Mouse (Mus musculus): ENCODE data around the gene Slain2.

Gene Slain2

GRCm38 (mm10) chr5:72913648-72914557 lies at the start of gene Slain2:
Gene Slain2 (plus strand): TSS chr5:72914304.
- DNase-seq = peak; percentile 99

GRCm38 (mm10) chr5:72864654-72865178 lies 49.4 kb upstream of the Slain2 start:
- DNase-seq = no peak

GRCm38 (mm10) chr5:72866260-72866905 lies 47.7 kb upstream of the Slain2 start:
- no peak for DNase-seq

GRCm38 (mm10) chr5:72867036-72867672 lies 47.0 kb upstream of the Slain2 start:
- DNase-seq = no peak

GRCm38 (mm10) chr5:72868091-72868875 lies 45.8 kb upstream of the Slain2 start, which contains the start of gene Tec:
Gene Tec (minus strand): TSS chr5:72868483.
- DNase-seq = peak; percentile 91

GRCm38 (mm10) chr5:72869779-72870608 lies 44.1 kb upstream of the Slain2 start:
- no peak for DNase-seq

GRCm38 (mm10) chr5:72871114-72871513 lies 43.0 kb upstream of the Slain2 start:
- no peak for DNase-seq

GRCm38 (mm10) chr5:72879736-72880135 lies 34.4 kb upstream of the Slain2 start:
- DNase-seq = no peak

- no peak for DNase-seq
Measured at GRCm38 (mm10) chr5:72881748-72882411, 32.2 kb upstream of the Slain2 start.

- DNase-seq = no peak
Measured at GRCm38 (mm10) chr5:72882412-72882765, 31.7 kb upstream of the Slain2 start.

GRCm38 (mm10) chr5:72883706-72884105 lies 30.4 kb upstream of the Slain2 start:
- DNase-seq = no peak

- DNase-seq = no peak
Measured at GRCm38 (mm10) chr5:72886458-72887222, 27.5 kb upstream of the Slain2 start.

- DNase-seq = no peak
Measured at GRCm38 (mm10) chr5:72888260-72888659, 25.8 kb upstream of the Slain2 start.

GRCm38 (mm10) chr5:72891534-72891933 lies 22.6 kb upstream of the Slain2 start:
- DNase-seq = peak; percentile 58

GRCm38 (mm10) chr5:72893987-72894386 lies 20.1 kb upstream of the Slain2 start:
- DNase-seq = peak; percentile 62

GRCm38 (mm10) chr5:72895261-72895660 lies 18.8 kb upstream of the Slain2 start:
- no peak for DNase-seq

- DNase-seq = peak; percentile 30
Measured at GRCm38 (mm10) chr5:72896478-72897279, 17.4 kb upstream of the Slain2 start.

GRCm38 (mm10) chr5:72897998-72898397 lies 16.1 kb upstream of the Slain2 start:
- DNase-seq = no peak

- DNase-seq = no peak
Measured at GRCm38 (mm10) chr5:72899255-72899654, 14.8 kb upstream of the Slain2 start.
